Mouse (Mus musculus): ENCODE data around the gene Mapk1.

Mapk1 gene

GRCm38 (mm10) chr16:17018071-17018470 lies 34.9 kb downstream of the Mapk1 start:
- DNase-seq = no peak

- peak; percentile 31 to 59 for DNase-seq
Measured at GRCm38 (mm10) chr16:17024469-17025148, 41.4 kb downstream of the Mapk1 start.

GRCm38 (mm10) chr16:17029971-17030695 lies 47.0 kb downstream of the Mapk1 start:
- DNase-seq = no peak

GRCm38 (mm10) chr16:17033754-17034153 lies 50.6 kb downstream of the Mapk1 start:
- no peak for DNase-seq

GRCm38 (mm10) chr16:17040716-17041115 lies 57.5 kb downstream of the Mapk1 start:
- no peak for DNase-seq

- DNase-seq = no peak
Measured at GRCm38 (mm10) chr16:17041417-17041816, 58.2 kb downstream of the Mapk1 start.

GRCm38 (mm10) chr16:17044320-17044719 lies 61.1 kb downstream of the Mapk1 start:
- DNase-seq = no peak

GRCm38 (mm10) chr16:17045287-17045686 lies 62.1 kb downstream of the Mapk1 start:
- DNase-seq = no peak

GRCm38 (mm10) chr16:17049886-17050285 lies 66.7 kb downstream of the Mapk1 start:
- DNase-seq = no peak

- no peak for DNase-seq
Measured at GRCm38 (mm10) chr16:17052087-17052486, 68.9 kb downstream of the Mapk1 start.

- peak; percentile 48 to 60 for DNase-seq
Measured at GRCm38 (mm10) chr16:17053903-17054302, 70.7 kb downstream of the Mapk1 start.

GRCm38 (mm10) chr16:17055584-17055983 lies 72.4 kb downstream of the Mapk1 start:
- no peak for DNase-seq

- no peak for DNase-seq
Measured at GRCm38 (mm10) chr16:17062338-17062737, 79.2 kb downstream of the Mapk1 start.

GRCm38 (mm10) chr16:17067552-17067951 lies 84.4 kb downstream of the Mapk1 start:
- no peak for DNase-seq

GRCm38 (mm10) chr16:17069511-17070443 lies 86.6 kb downstream of the Mapk1 start, which contains the start of gene Ypel1:
Gene Ypel1 (plus strand): TSS chr16:17069696.
- peak; percentile 91 to 94 for DNase-seq

GRCm38 (mm10) chr16:17070716-17071115 lies 87.5 kb downstream of the Mapk1 start:
- DNase-seq = no peak

GRCm38 (mm10) chr16:17073000-17073399 lies 89.8 kb downstream of the Mapk1 start:
- DNase-seq = no peak

- DNase-seq = peak in 1 of 2 experiments; percentile 42
Measured at GRCm38 (mm10) chr16:17076301-17076700, 93.1 kb downstream of the Mapk1 start.

- DNase-seq = no peak
Measured at GRCm38 (mm10) chr16:17076869-17077268, 93.7 kb downstream of the Mapk1 start.

GRCm38 (mm10) chr16:17078101-17078500 lies 94.9 kb downstream of the Mapk1 start:
- DNase-seq = no peak

- no peak for DNase-seq
Measured at GRCm38 (mm10) chr16:17082121-17082792, 99.1 kb downstream of the Mapk1 start.

- no peak for DNase-seq
Measured at GRCm38 (mm10) chr16:17085636-17086035, 102.5 kb downstream of the Mapk1 start.

- DNase-seq = no peak
Measured at GRCm38 (mm10) chr16:17086241-17086640, 103.1 kb downstream of the Mapk1 start.
